15 mouse cellular contexts compared by ENCODE assay signal in the genomic region with DNA sequence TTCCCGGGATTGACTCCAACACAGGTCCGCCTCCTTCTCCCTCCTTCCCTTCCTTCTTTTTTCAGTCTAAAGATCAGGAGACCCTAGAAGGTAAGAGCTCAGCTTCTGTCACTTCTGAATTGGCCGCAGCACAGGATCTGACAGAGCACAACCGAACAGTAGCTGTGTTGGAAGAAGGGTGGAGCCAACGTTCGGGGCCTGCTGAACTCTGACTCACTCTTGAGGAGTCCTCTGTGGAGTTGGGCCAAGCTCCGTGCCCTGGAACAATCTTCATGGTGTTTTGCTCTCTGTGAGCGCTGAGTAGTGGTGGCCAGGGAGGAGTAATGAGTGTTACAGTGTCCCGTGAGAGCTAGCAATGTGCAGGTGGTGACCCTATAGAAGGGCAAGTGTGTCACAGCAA. TPM values are rescaled to one million over a fixed set of nuclear protein-coding genes. Genes with fewer than 3 reads are reported as not detected.
DNase-seq lines count a peak whose midpoint lies in the region; ATAC-seq and TF ChIP-seq lines count a peak whose summit lies in the region.
"Had no signal": no experiment of that assay in that cellular context is flagged by ENCODE, and none has a peak within 500 bp of the region (broad histone marks: within the 10 kb centered on the region; RNA-seq: fewer than 3 reads in every experiment).

No protein-coding gene starts in this region.

- H3K9me3 ChIP-seq in midbrain, embryonic 13.5 days = no peaks in the 10 kb centered on the region
- H3K9me3 ChIP-seq: G1E; heart, embryonic 13.5 days; limb, embryonic 13.5 days had no signal

- no peak overlapping the region for H3K4me3 ChIP-seq in kidney, adult 2 months (ENCODE audit: insufficient read depth, low read depth, low read length)
- no peak overlapping the region for H3K4me3 ChIP-seq in gastrocnemius, adult 2 months
- H3K4me3 ChIP-seq in midbrain, embryonic 13.5 days (replicated peaks) = no peak overlapping the region
- H3K4me3 ChIP-seq: heart, embryonic 13.5 days; limb, embryonic 13.5 days had no signal

- no peak overlapping the region for H3K27ac ChIP-seq in kidney, adult 2 months (ENCODE audit: insufficient read depth, low read depth, low read length)
- H3K27ac ChIP-seq in gastrocnemius, adult 2 months = no peak overlapping the region
- no peak overlapping the region for H3K27ac ChIP-seq in midbrain, embryonic 13.5 days
- H3K27ac ChIP-seq: heart, embryonic 13.5 days; hindbrain, embryonic 14.5 days; limb, embryonic 13.5 days had no signal

- WGBS in kidney, adult 2 months = 31% methylated on average over 9 of the region's 9 CpGs
- WGBS in midbrain, embryonic 13.5 days = 80% methylated on average over 9 of the region's 9 CpGs

- no peaks in the 10 kb centered on the region for H3K36me3 ChIP-seq in kidney, adult 2 months (ENCODE audit: control insufficient read depth, insufficient read depth, low read length)
- H3K36me3 ChIP-seq in midbrain, embryonic 13.5 days = no peaks in the 10 kb centered on the region
- H3K36me3 ChIP-seq: G1E; heart, embryonic 13.5 days; limb, embryonic 13.5 days had no signal

- peak; percentile 24 for DNase-seq in kidney, adult 2 months
- DNase-seq in kidney, postnatal 14 days = no peak
- DNase-seq in 3134 (ENCODE audit: extremely low read depth, insufficient read length, low spot score) (peak; percentile 59), Patski (ENCODE audit: low read depth, low spot score) (no peak)
- peak; percentile 75 for DNase-seq in gastrocnemius, adult 2 months
- no peak for DNase-seq in frontal cortex, adult 2 months (ENCODE audit: extremely low spot score in 1 of 2, low spot score in 1 of 2)
- DNase-seq in heart, postnatal 36 days = no peak
- DNase-seq: kidney, adult 8-10 months had no signal

- POLR2A ChIA-PET in Patski (lab: Charles Lee) = interaction anchor here (1.0 kb wide), 1 partner anchor 11 kb away, joined by 3 read pairs; no protein-coding TSS in a partner anchor

- intact Hi-C loops in gastrocnemius, adult 2 months (cut with DNase I) = no loop called here
- intact Hi-C loops in heart, postnatal 36 days (cut with DNase I) = no loop called here

- in situ Hi-C loops in Patski (cut with MboI; ENCODE audit: low pct_unique_long_range_greater_than_20kb) = no loop called here

- no peak for TF ChIP-seq CTCF in kidney, adult 2 months (conservative IDR thresholded peaks at IDR 0.05; ENCODE audit: insufficient read depth, insufficient read length, low read depth, low read length)
- no peak for TF ChIP-seq CTCF in Patski (IDR thresholded peaks at IDR 0.05)
- no peak for TF ChIP-seq CTCF in gastrocnemius, adult 2 months (IDR thresholded peaks at IDR 0.05)

- ATAC-seq in Patski = peak; percentile 58
- no peak for ATAC-seq in midbrain, embryonic 13.5 days
- ATAC-seq: forebrain, embryonic 14.5 days; midbrain, embryonic 16.5 days had no signal

- H3K4me1 ChIP-seq in kidney, adult 2 months (ENCODE audit: control insufficient read depth, insufficient read depth, low read length) = no peaks in the 10 kb centered on the region
- H3K4me1 ChIP-seq in midbrain, embryonic 13.5 days (replicated peaks) = no peaks in the 10 kb centered on the region

- CTCF ChIA-PET in Patski (lab: Charles Lee) = interaction anchor here (0.9 to 1.4 kb wide), 3 partner anchors 8 to 130 kb away, joined by 3 read pairs; no protein-coding TSS in a partner anchor

- H3K9ac ChIP-seq in midbrain, embryonic 13.5 days (replicated peaks) = no peak overlapping the region
- H3K9ac ChIP-seq: heart, embryonic 13.5 days; hindbrain, embryonic 14.5 days; limb, embryonic 13.5 days had no signal

- no peaks in the 10 kb centered on the region for H3K27me3 ChIP-seq in kidney, adult 2 months (replicated peaks; ENCODE audit: control insufficient read depth, insufficient read depth, low read length)
- peaks cover 8% of the 10 kb centered on the region for H3K27me3 ChIP-seq in Patski
- H3K27me3 ChIP-seq in midbrain, embryonic 13.5 days = peaks cover 29% of the 10 kb centered on the region

- no peak overlapping the region for H3K4me2 ChIP-seq in midbrain, embryonic 13.5 days (replicated peaks)
- H3K4me2 ChIP-seq: heart, embryonic 13.5 days; hindbrain, embryonic 14.5 days; limb, embryonic 13.5 days had no signal

- no peak for TF ChIP-seq POLR2A in kidney, adult 2 months (IDR thresholded peaks at IDR 0.05; ENCODE audit: low read depth, low read length)

RNA-seq across cellular contexts. Expression of a gene that starts 15.8 kb away (rescaled TPM):
- 258 and 296 TPM in 2 replicates for polyA plus RNA-seq in kidney, adult 2 months (2012; rRNA removed)
- polyA plus RNA-seq in Patski (2021) = 158 TPM
- 100 to 1,000 TPM; 162 to 201 TPM for total RNA-seq in gastrocnemius, adult 2 months (2021)
- polyA plus RNA-seq in frontal cortex, adult 2 months (2012; rRNA removed) = 120 and 143 TPM in 2 replicates
- 168 and 179 TPM in 2 replicates for polyA plus RNA-seq in midbrain, embryonic 13.5 days (2015; fragmentation: Nextera tagmentation; extraction: Ambion mirVana)
- 100 to 1,000 TPM; 362 to 417 TPM for total RNA-seq in heart, postnatal 36 days (2021)

Comparison
In these comparisons a context has a peak if more than half of its experiments do, and no peak if none do; other contexts are left out.
1. DNase-seq: peak in kidney, adult 2 months (single experiment), 3134 (single experiment) and gastrocnemius, adult 2 months (single experiment); none in kidney, postnatal 14 days (single experiment), Patski (single experiment), frontal cortex, adult 2 months (0 of 2) and heart, postnatal 36 days (0 of 2).